Mouse (Mus musculus) heart, postnatal 14 days (tissue): ENCODE measurements around the gene Tmem159. TPM values are rescaled to one million over a fixed set of nuclear protein-coding genes. Genes with fewer than 3 reads are reported as not detected.
A peak's percentile ranks its signal among the peaks of the same experiment; 100 is the strongest.

Experiments used
- DNase-seq, 2 experiments: peaks; one replicate each; pipeline ENCODE4 v3.0.0; 2021 to 2022
- intact Hi-C: fragments of 180-260 bp; cut with DNase I; formaldehyde crosslinking; loops from one replicate; pipeline ENCODE4 v1.15.1; 2025
- long read RNA-seq, 2 experiments: library from polyadenylated mRNA; stranded (forward); transcript quantifications; one replicate each; pipeline ENCODE4 v2.0.0; 2021
- total RNA-seq, 2 experiments: library from RNA; stranded (reverse); gene quantifications; 2 replicates each; pipeline ENCODE4 v1.2.3; 2021

Gene Tmem159
- 10 to 100 TPM; 15.9 to 17.4 TPM for total RNA-seq
- long read RNA-seq, experiment 1, transcript Tmem159-201 (5 exons, 1,484 nt) = major isoform, 29 of 30 reads
- long read RNA-seq, experiment 1, partial matches to known transcripts = 0 of 30 reads
- long read RNA-seq, experiment 1, other reads (novel, unspliced or antisense) = 1 of 30 reads
- long read RNA-seq, experiment 2, transcript Tmem159-201 (5 exons, 1,484 nt) = major isoform, 26 of 27 reads
- long read RNA-seq, experiment 2, partial matches to known transcripts = 0 of 27 reads
- long read RNA-seq, experiment 2, other reads (novel, unspliced or antisense) = 1 of 27 reads

DNA sequence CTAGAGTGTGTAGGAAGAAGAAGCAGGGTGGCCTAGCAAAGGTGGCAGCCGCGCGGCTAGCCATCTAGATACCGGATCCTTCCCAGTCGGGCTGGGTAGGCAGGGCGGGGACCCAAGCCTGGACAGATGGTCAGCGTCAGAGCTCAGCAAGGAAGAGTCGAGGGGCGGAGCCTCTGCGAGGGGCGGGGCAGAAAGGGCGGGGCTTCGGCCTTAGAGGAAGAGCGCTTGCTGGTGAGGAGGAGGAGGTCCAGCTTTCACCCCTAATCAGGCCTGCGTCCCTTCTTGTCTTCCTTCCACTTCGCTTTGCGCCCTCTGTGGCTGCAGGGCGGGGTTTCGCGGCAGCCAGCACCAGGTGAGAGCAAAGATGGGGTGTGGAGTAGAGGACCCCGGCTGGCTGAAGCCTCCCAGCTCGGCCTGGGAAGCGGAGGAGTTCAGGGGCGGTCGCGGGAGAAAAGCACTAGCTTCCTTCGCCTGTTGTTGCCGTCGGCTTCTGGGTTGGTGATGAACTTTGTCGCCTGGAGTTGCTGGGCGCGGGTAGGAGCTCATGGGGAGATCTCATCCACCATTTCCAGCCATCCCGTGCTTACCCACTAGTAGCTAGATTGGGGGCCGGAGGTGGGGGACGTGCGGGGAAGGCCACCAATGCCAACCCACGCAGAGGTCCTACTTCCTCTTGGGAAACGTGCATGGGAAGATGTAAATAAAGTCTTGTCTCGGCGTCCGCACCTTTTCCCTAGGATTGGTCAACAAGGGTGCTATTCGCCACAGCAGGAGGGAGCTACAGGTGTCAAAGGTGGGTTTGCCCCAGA is at the start of gene Tmem159:
Gene Tmem159, plus strand, starts transcription at position 190 of the 809 bp plus-strand sequence.
- peak; percentile 90 to 91 for DNase-seq
- intact Hi-C loops = loop anchor here (2.0 to 10.0 kb wide), 3 partner anchors 20 to 722 kb away; partner anchors contain the start of genes Dcun1d3 and Lyrm1

GRCm38 (mm10) chr7:120054016-120054415 is 48.1 kb upstream of the Tmem159 start:
- intact Hi-C loops = no loop called here
- no peak for DNase-seq

- DNase-seq = peak in 1 of 2 experiments; percentile 7
- intact Hi-C loops = no loop called here
Measured at GRCm38 (mm10) chr7:120055479-120055878, 46.7 kb upstream of the Tmem159 start.

GRCm38 (mm10) chr7:120064045-120064444 is 38.1 kb upstream of the Tmem159 start:
- no peak for DNase-seq
- intact Hi-C loops = no loop called here

- intact Hi-C loops = no loop called here
- no peak for DNase-seq
Measured at GRCm38 (mm10) chr7:120068114-120068513, 34.0 kb upstream of the Tmem159 start.

- intact Hi-C loops = no loop called here
- no peak for DNase-seq
Measured at GRCm38 (mm10) chr7:120069164-120069563, 33.0 kb upstream of the Tmem159 start.

DNA sequence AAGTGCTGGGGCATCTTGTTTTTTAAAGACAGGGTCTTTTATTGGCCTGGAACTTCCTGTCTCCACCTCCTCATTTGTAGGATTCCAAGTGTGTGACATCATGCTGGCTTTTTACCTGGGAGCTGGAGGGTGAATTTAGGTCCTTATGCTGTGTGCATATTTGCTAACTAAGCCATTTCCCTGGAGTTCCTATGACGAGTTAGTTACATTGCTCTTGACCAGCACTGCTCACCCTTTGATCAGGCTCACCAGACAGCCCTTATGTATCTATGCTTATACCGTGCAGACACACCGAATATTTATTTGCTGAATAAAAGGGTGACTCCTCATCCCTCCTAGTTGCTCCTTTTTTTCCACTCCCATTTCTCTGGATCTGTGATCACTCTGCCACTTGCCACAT is 22.0 kb upstream of the Tmem159 start:
- DNase-seq = no peak
- intact Hi-C loops = loop anchor here (10.0 kb wide), 1 partner anchor 65 kb away; the partner anchor contains the start of gene Zp2

DNA sequence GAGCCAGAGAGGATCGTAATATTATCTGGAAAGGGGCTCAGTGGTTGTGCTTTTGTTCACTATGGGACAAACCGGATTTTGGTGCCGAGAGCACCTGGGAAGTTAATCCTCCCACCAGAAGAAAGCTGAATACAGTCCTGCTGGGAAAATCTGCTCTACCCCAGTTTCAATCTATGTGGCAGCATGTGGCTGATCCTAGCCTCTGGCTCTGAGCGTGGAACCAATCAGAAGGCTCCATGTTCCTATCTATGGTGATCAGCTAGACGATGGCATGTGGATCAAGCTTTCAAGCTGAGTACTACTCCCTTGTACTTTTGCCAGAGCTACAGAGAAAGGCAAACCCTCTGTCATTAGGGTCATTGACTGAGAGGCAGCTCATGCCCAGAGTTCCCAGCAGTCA is 9.1 kb upstream of the Tmem159 start:
- no peak for DNase-seq
- intact Hi-C loops = no loop called here

GRCm38 (mm10) chr7:120094216-120094615 is 7.9 kb upstream of the Tmem159 start:
- intact Hi-C loops = no loop called here
- DNase-seq = no peak

- intact Hi-C loops = loop anchor here (5.0 kb wide), 2 partner anchors 232 to 248 kb away; partner anchors contain the start of gene Abca15
- no peak for DNase-seq
Measured at GRCm38 (mm10) chr7:120095180-120095579, 7.0 kb upstream of the Tmem159 start, which contains the start of gene Dnah3. Dnah3 (minus strand) TSS chr7:120095280.

DNA sequence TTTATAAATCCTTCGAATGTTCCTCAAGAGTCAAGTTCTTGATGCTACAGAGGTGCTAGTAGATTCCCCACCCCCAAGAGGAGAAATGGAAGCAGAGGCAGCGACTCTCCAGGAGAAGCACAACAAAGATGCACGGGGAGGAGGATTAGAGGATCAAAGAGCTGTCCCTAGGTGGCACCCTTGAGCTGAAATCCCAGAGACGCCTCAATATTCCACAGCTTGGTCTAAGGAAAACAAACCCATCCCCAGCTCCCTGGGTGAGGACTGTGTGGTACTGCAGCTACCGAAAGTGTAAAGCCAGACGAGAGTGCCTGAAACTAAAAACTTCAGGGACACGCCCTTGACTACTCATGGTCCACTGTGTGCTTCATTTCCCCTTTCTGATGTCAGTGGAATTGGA is 4.3 kb upstream of the Tmem159 start:
- DNase-seq = peak; percentile 62
- intact Hi-C loops = loop anchor here (5.0 kb wide), 2 partner anchors 229 to 251 kb away; partner anchors contain the start of gene Abca15

DNA sequence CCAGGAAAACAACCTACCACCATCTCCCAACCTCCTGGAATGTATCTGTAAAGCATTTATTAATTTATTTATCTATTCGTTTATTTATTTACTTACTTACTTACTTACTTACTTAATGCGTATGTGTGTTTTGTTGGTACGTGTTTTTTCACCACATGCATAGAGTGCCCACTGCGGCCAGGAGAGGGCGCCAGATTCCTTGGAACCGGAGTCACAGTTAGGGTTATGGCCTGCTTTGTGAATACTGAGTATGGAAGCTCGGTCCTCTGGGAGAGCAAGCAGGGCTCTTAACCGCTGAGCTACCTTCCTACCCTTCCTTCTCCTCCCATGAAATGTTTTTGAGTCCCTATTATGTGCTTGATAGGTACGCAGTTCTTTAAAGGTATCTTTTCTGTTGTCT is 3.8 kb upstream of the Tmem159 start:
- peak; percentile 76 to 80 for DNase-seq
- intact Hi-C loops = loop anchor here (5.0 kb wide), 2 partner anchors 229 to 251 kb away; partner anchors contain the start of gene Abca15

DNA sequence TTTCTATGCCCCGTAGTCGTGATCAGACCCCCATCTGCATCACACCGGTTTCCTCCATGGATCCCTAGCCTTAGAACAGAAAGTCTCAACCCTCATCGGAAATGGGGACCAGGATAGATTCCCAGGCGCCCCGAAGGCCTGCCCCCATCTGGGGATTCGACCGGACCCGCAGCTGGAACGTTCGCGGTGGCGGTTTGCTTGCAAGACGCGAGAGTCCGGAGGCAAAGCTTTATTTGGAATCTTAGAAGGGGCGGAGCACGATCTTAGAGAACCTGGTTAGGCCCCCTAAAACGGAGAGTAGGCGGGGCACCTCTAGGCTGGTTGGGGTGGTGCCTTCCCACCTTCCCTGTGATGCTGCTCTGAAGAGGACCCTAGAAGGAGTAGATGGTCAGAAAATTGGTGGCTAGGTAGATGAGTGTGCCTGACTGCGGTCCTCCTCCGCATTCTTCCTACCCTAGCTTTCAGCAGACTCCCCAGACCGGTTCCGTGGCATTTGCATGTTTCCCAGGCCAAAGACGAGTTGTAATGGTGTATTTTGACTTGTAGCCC is 940 bp downstream of the Tmem159 start:
- peak; percentile 16 to 32 for DNase-seq
- intact Hi-C loops = loop anchor here (2.0 to 10.0 kb wide), 3 partner anchors 20 to 722 kb away; partner anchors contain the start of genes Dcun1d3 and Lyrm1

- intact Hi-C loops = loop anchor here (5.0 to 10.0 kb wide), 2 partner anchors 208 to 720 kb away; partner anchors contain the start of genes Dcun1d3 and Lyrm1
- DNase-seq = no peak
Measured at GRCm38 (mm10) chr7:120104975-120105374, 2.8 kb downstream of the Tmem159 start.

DNA sequence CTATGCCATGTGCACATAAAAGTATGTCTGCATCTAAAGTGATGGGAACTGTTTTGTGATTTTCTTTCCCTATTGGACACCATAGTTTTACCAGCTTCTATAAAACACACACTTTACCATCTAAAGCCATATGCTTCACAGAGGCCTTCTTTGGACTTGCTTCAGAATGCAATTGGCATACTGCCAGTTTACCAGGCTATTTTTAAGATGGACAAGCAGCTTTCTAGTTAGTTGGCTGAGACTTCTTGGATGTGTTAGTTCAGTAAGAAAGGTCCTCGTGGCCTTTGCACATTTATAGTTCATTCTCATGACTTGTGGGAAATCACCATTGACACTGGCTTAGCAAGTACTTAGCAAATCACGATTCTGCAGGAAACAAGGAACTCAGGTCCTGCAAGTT is 4.2 kb downstream of the Tmem159 start:
- DNase-seq = peak in 1 of 2 experiments; percentile 9
- intact Hi-C loops = loop anchor here (10.0 kb wide), 1 partner anchor 718 kb away; no protein-coding TSS in a partner anchor

DNA sequence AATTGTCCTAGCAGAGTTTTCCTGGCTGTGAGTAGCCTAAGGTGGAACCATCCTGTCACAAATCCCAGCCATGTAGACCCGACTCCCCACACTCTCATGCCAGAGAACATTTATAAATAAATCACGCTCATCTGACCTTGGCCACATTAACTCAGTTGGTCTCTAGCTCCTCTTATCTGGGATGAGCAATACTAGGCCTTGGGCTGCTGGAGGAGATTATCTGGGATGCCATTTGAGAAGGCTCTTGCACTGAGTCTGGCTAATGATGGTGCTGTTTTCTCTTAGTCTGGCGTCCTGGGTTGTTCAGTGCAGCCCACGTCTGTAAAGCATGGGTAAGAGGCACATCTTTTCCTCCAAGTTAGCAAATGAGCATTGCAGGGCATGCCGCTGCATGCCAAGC is 7.5 kb downstream of the Tmem159 start:
- intact Hi-C loops = loop anchor here (10.0 kb wide), 1 partner anchor 715 kb away; no protein-coding TSS in a partner anchor
- no peak for DNase-seq

- intact Hi-C loops = no loop called here
- no peak for DNase-seq
Measured at GRCm38 (mm10) chr7:120116976-120117375, 14.8 kb downstream of the Tmem159 start.

GRCm38 (mm10) chr7:120117529-120117928 is 15.4 kb downstream of the Tmem159 start:
- DNase-seq = no peak
- intact Hi-C loops = no loop called here

DNA sequence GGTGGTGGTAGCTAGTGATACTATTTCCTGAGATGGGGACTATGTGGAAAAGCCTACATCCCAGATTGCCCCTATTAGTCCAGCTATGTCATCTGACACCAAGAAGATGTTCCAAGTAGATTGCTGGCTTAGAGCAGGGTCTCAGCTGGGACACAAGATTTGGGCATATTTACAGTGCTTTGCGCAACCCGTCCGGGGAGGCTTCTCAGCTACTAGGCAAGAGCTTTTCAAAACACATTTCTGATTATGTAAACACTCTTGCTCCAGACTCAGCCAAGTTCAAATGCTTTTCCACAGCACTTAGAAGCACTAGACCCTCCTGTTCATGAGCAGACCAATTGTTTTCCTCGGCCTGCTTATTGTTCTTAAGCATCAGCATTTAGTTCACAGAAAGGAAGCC is 21.6 kb downstream of the Tmem159 start:
- DNase-seq = peak; percentile 8 to 21
- intact Hi-C loops = loop anchor here (1.0 to 10.0 kb wide), 3 partner anchors 21 to 521 kb away; partner anchors contain the start of genes Abca14 and Tmem159

GRCm38 (mm10) chr7:120124844-120125243 is 22.7 kb downstream of the Tmem159 start:
- intact Hi-C loops = loop anchor here (1.0 to 10.0 kb wide), 3 partner anchors 78 to 520 kb away; partner anchors contain the start of genes Abca14 and Abca15
- peak; percentile 60 to 82 for DNase-seq
